Mouse (Mus musculus) bone marrow, adult 2 months (tissue): ENCODE data around the gene Fam204a.

Source experiments
- CTCF ChIP-seq: fragments of 200-500 bp; IDR thresholded peaks from 2 replicates; pipeline ENCODE4 v1.5.1; 2011; ENCODE audit warnings: low read length, control low read depth; ENCODE audit not compliant: control insufficient read depth, insufficient read depth
- POLR2A ChIP-seq: fragments of 200-500 bp; IDR thresholded peaks from 2 replicates; pipeline ENCODE4 v1.6.1; 2011; ENCODE audit warnings: low read depth, mild to moderate bottlenecking, control low read depth, low read length, borderline replicate concordance; ENCODE audit not compliant: control insufficient read depth

GRCm38 (mm10) chr19:60192790-60193189, 33.7 kb downstream of the Fam204a start:
- no peak for TF ChIP-seq POLR2A
- TF ChIP-seq CTCF, result no peak
